8 mouse cellular contexts compared by ENCODE assay signal in the genomic region with DNA sequence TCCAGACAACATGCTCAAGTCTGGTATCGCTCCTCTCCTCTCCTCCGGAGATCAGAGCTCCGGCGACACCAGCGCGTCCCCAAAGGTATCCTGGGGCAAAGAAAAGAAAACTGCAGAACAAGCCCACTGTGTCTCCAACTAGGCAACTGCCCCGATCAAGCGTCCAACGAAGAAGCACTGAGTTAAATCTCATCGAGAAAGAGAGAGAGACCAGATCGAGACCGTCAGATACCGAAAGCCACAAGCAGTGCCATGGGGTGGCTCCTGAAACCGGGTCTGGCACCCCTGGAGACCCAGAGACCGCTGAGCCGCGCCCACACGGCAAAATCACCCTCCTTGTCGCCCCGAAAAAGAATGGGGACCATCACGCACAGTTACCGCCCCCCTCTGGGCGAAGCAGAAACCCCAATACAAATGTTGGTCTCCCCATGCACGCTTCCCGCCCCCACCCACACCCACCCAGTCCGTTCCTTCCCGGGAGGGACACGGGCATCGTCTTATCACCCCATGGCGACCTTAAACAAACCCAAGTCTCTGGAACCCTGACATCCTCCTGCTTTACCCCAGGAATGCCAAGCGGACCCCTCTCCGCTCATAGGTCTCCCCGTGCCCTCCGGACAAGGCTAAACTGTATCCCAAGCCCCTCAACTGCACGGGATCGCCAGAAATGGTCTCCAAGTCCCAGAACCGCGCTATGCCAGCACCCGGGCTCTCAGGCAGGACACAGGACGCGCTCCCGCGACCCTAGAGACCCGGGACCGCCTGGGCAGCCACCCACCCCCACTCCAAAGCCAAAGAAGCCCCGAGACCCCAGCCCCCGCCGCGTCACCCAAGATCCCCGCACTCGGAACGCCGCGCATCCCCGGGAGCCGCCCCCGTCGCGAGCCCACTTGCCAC. TPM values are rescaled to one million over a fixed set of nuclear protein-coding genes. Genes with fewer than 3 reads are reported as not detected.
DNase-seq lines count a peak whose midpoint lies in the region; ATAC-seq and TF ChIP-seq lines count a peak whose summit lies in the region.

No protein-coding gene starts in this region.

- no peak for TF ChIP-seq POLR2A in cortical plate, adult 2 months (IDR thresholded peaks at IDR 0.05; ENCODE audit: extremely low read depth, insufficient read depth, low read length)

- H3K4me2 ChIP-seq in limb, embryonic 13.5 days (replicated peaks) = peak overlapping the region; percentile 86
- peak overlapping the region; percentile 72 for H3K4me2 ChIP-seq in midbrain, embryonic 15.5 days
- peak overlapping the region; percentile 96 for H3K4me2 ChIP-seq in stomach, postnatal 0 days (replicated peaks; ENCODE audit: low read depth)

- peaks cover 4% of the 10 kb centered on the region for H3K4me1 ChIP-seq in cortical plate, adult 2 months (ENCODE audit: control insufficient read depth, insufficient read depth, low read length)
- peaks cover 10% of the 10 kb centered on the region for H3K4me1 ChIP-seq in limb, embryonic 13.5 days
- H3K4me1 ChIP-seq in midbrain, embryonic 15.5 days = peaks cover 26% of the 10 kb centered on the region
- H3K4me1 ChIP-seq in stomach, postnatal 0 days (replicated peaks; ENCODE audit: control insufficient read depth, insufficient read depth) = no peaks in the 10 kb centered on the region

- peak; percentile 33 for DNase-seq in urinary bladder, postnatal 14 days (ENCODE audit: low spot score)
- DNase-seq in urinary bladder, postnatal 4 days (ENCODE audit: low spot score in 2 of 2) = no peak
- DNase-seq in heart, adult 11 months = peak; percentile 92
- DNase-seq in kidney, adult 11 months = peak; percentile 9
- peak; percentile 53 for DNase-seq in stomach, postnatal 0 days (ENCODE audit: low spot score)

- H3K27ac ChIP-seq in cortical plate, adult 2 months (ENCODE audit: insufficient read depth, low read length) = no peak overlapping the region; the same call in none of the 2 replicates
- H3K27ac ChIP-seq in limb, embryonic 13.5 days = peak overlapping the region; percentile 91
- H3K27ac ChIP-seq in midbrain, embryonic 15.5 days = peak overlapping the region; percentile 97
- H3K27ac ChIP-seq in stomach, postnatal 0 days (replicated peaks) = peak overlapping the region; percentile 86

- H3K36me3 ChIP-seq in limb, embryonic 13.5 days = no peaks in the 10 kb centered on the region
- H3K36me3 ChIP-seq in midbrain, embryonic 15.5 days (replicated peaks) = no peaks in the 10 kb centered on the region
- H3K36me3 ChIP-seq in stomach, postnatal 0 days (ENCODE audit: control insufficient read depth, insufficient read depth, low read length) = no peaks in the 10 kb centered on the region

- peak; percentile 43 for ATAC-seq in limb, embryonic 13.5 days (ENCODE audit: low FRiP score, low read depth)
- peak; percentile 62 for ATAC-seq in midbrain, embryonic 15.5 days (replicated peaks)
- ATAC-seq in stomach, postnatal 0 days (ENCODE audit: low FRiP score, low TSS enrichment) = peak; percentile 38; the same call in 1 of the 2 replicates

- peak; percentile 28; the same call in 1 of the 2 replicates for TF ChIP-seq CTCF in cortical plate, adult 2 months (IDR thresholded peaks at IDR 0.05; ENCODE audit: extremely low read depth, insufficient read depth, low read length)
- peak; percentile 50 for TF ChIP-seq CTCF in stomach, postnatal 0 days (IDR thresholded peaks at IDR 0.05; ENCODE audit: low read depth)

- peak overlapping the region; percentile 93 for H3K9ac ChIP-seq in limb, embryonic 13.5 days
- H3K9ac ChIP-seq in midbrain, embryonic 15.5 days = peak overlapping the region; percentile 95
- peak overlapping the region; percentile 79 for H3K9ac ChIP-seq in stomach, postnatal 0 days (ENCODE audit: low read length)

- no peaks in the 10 kb centered on the region for H3K27me3 ChIP-seq in limb, embryonic 13.5 days
- H3K27me3 ChIP-seq in midbrain, embryonic 15.5 days (replicated peaks) = no peaks in the 10 kb centered on the region
- no peaks in the 10 kb centered on the region for H3K27me3 ChIP-seq in stomach, postnatal 0 days (ENCODE audit: control insufficient read depth, insufficient read depth, low read length)

- WGBS in limb, embryonic 13.5 days = under 1% methylated on average over 59 of the region's 59 CpGs
- WGBS in midbrain, embryonic 15.5 days = under 1% methylated on average over 59 of the region's 59 CpGs
- WGBS in stomach, postnatal 0 days = under 1% methylated on average over 59 of the region's 59 CpGs

- no peak for TF ChIP-seq EP300 in stomach, postnatal 0 days (optimal IDR thresholded peaks at IDR 0.05)

- H3K9me3 ChIP-seq in limb, embryonic 13.5 days = no peaks in the 10 kb centered on the region
- H3K9me3 ChIP-seq in midbrain, embryonic 15.5 days = no peaks in the 10 kb centered on the region
- no peaks in the 10 kb centered on the region for H3K9me3 ChIP-seq in stomach, postnatal 0 days (ENCODE audit: control insufficient read depth, low read length)

- H3K4me3 ChIP-seq in cortical plate, adult 2 months (ENCODE audit: insufficient read depth, low read length) = peak overlapping the region; percentile 77
- H3K4me3 ChIP-seq in limb, embryonic 13.5 days = peak overlapping the region; percentile 82
- peak overlapping the region; percentile 87 for H3K4me3 ChIP-seq in midbrain, embryonic 15.5 days
- peak overlapping the region; percentile 68 for H3K4me3 ChIP-seq in stomach, postnatal 0 days (ENCODE audit: low read depth, low read length)

RNA-seq across cellular contexts. Expression of gene Glce, which starts 0.7 kb away (rescaled TPM):
- 12.8 and 13.0 TPM in 2 replicates for polyA plus RNA-seq in cortical plate, adult 2 months (2012; rRNA removed)
- 27.6 and 32.4 TPM in 2 replicates for polyA plus RNA-seq in limb, embryonic 13.5 days (2015; fragmentation: Nextera tagmentation; extraction: Ambion mirVana)
- polyA plus RNA-seq in midbrain, embryonic 15.5 days (2015; fragmentation: Nextera tagmentation; extraction: Ambion mirVana) = 18.8 and 19.5 TPM in 2 replicates
- 10.8 and 11.2 TPM in 2 replicates for polyA plus RNA-seq in stomach, postnatal 0 days (2015; fragmentation: Nextera tagmentation; extraction: Ambion mirVana)

Comparison
In these comparisons a context has a peak if more than half of its experiments do, and no peak if none do; other contexts are left out.
1. DNase-seq: peak in urinary bladder, postnatal 14 days (single experiment), heart, adult 11 months (single experiment), kidney, adult 11 months (single experiment) and stomach, postnatal 0 days (single experiment); none in urinary bladder, postnatal 4 days (0 of 2).
2. Peak in every context shown above with its lines, with median percentiles within 50 percentile points of each other: H3K4me3 ChIP-seq, ATAC-seq, H3K4me2 ChIP-seq and H3K9ac ChIP-seq.